Mouse (Mus musculus) kidney, postnatal 14 days (tissue): Measurements from ENCODE around the gene Chpt1.

Experiments
- DNase-seq: peaks from one replicate; pipeline ENCODE4 v3.0.0; 2022; ENCODE audit warnings: mixed read lengths

Chpt1 gene

GRCm38 (mm10) chr10:88404220-88404619, 99.7 kb downstream of the Chpt1 start:
- DNase-seq: no peak

GRCm38 (mm10) chr10:88403021-88403420, 100.9 kb downstream of the Chpt1 start:
- no peak for DNase-seq
